Mouse (Mus musculus) heart, postnatal 0 days (tissue): Measurements from ENCODE around the gene Eef1e1.

Experiments used
- CTCF ChIP-seq: IDR thresholded peaks from 2 replicates; pipeline ENCODE4 v1.5.1; 2016; ENCODE audit warnings: antibody characterized with exemption, control low read depth, low read depth
- EP300 ChIP-seq: IDR thresholded peaks from 2 replicates; pipeline ENCODE4 v1.6.1; 2016; ENCODE audit warnings: antibody characterized with exemption, low read depth

GRCm38 (mm10) chr13:38614298-38614697, 44.6 kb downstream of the Eef1e1 start:
- TF ChIP-seq CTCF (no peak), EP300 (no peak)
